Mouse (Mus musculus) neural tube, embryonic 15.5 days (tissue): ENCODE measurements around the gene Dag1. TPM values are rescaled to one million over a fixed set of nuclear protein-coding genes. Genes with fewer than 3 reads are reported as not detected.

ENCODE experiments used
- ATAC-seq: fragments of 200-750 bp; cut with Nextera tagmentation; 2 replicates; pipeline ENCODE4 v1.8.0; 2017; ENCODE audit warnings: mild to moderate bottlenecking, moderate TSS enrichment, moderate library complexity; ENCODE audit not compliant: low FRiP score
- H3K27ac ChIP-seq: fragments of 300-500 bp; sonication (generic); replicated peaks from 2 replicates; pipeline ENCODE4 v1.5.1; 2015; ENCODE audit warnings: mild to moderate bottlenecking, inconsistent platforms
- H3K27me3 ChIP-seq: fragments of 300-500 bp; sonication (generic); replicated peaks from 2 replicates; pipeline ENCODE4 v1.6.1; 2015; ENCODE audit warnings: inconsistent platforms
- H3K36me3 ChIP-seq: fragments of 300-500 bp; sonication (generic); 2 replicates; pipeline ENCODE4 v1.6.1; 2015; ENCODE audit warnings: inconsistent platforms
- H3K4me1 ChIP-seq: fragments of 300-500 bp; sonication (generic); 2 replicates; pipeline ENCODE4 v1.6.1; 2015; ENCODE audit warnings: inconsistent platforms
- H3K4me2 ChIP-seq: fragments of 300-500 bp; sonication (generic); 2 replicates; pipeline ENCODE4 v1.6.1; 2015; ENCODE audit warnings: inconsistent platforms, mild to moderate bottlenecking, moderate library complexity
- H3K4me3 ChIP-seq: fragments of 300-500 bp; sonication (generic); replicated peaks from 2 replicates; pipeline ENCODE4 v1.5.1; 2015; ENCODE audit warnings: mild to moderate bottlenecking, inconsistent platforms
- H3K9ac ChIP-seq: fragments of 300-500 bp; sonication (generic); replicated peaks from 2 replicates; pipeline ENCODE4 v1.6.1; 2015; ENCODE audit warnings: mild to moderate bottlenecking, inconsistent platforms
- H3K9me3 ChIP-seq: fragments of 300-500 bp; sonication (generic); replicated peaks from 2 replicates; pipeline ENCODE4 v1.6.1; 2016; ENCODE audit warnings: inconsistent platforms
- WGBS: fragments of 180-500 bp; shearing (Covaris S2); methylation state at CpG from one replicate; pipeline ENCODE4 v1.1.7; 2015; ENCODE audit warnings: mixed read lengths; 5-methylcytosine and 5-hydroxymethylcytosine counted together
- polyA plus RNA-seq: library from polyadenylated mRNA; unstranded; fragments of >200 nt; fragmentation: Nextera tagmentation; extraction: Ambion mirVana; gene quantifications from 2 replicates; pipeline ENCODE4 v1.2.1, GENCODE M21; 2015

Gene Dag1
- polyA plus RNA-seq, 1 experiment from 2014 or later = 64.0 TPM

GRCm38 (mm10) chr9:108219766-108220379 is 43.9 kb downstream of the Dag1 start:
- WGBS = 86% methylated on average over 12 of the region's 12 CpGs
- H3K4me1 ChIP-seq = peaks cover 14% of the 10 kb centered on the region; the same call in 1 of the 2 replicates
- H3K4me3 ChIP-seq = no peak overlapping the region
- H3K9me3 ChIP-seq = no peaks in the 10 kb centered on the region
- ATAC-seq = no peak
- H3K27me3 ChIP-seq = no peaks in the 10 kb centered on the region
- no peak overlapping the region for H3K27ac ChIP-seq
- peaks cover 20% of the 10 kb centered on the region for H3K36me3 ChIP-seq
- no peak overlapping the region for H3K9ac ChIP-seq
- H3K4me2 ChIP-seq = no peak overlapping the region

DNA sequence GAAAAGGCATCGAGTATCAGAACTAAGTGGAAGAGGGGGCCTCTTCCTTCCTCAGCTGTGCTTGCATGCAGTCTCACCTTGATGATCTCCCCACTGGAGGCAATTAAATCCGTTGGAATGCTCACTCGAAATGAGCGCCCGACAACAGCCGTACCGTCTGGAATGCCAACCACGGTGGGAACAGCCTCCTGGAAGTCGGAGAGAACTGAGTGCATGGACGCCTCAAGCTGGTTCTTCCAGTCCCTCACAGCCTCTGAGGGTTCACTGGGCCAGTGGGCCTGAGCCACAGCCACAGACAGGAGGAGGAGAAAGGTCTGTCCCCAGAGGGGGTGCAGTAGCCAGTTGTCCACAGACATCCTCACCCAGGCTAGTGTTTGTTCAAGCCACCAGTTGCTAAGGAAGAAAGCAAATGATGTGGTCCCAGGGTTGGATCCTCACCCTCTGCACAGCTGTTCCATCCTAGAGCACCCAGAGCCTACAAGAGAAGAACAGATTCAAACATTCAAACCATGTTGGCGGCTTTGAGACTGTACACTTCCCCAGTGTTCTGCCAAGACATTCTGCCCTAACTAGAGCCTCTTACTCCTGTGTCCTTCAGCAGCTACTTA is 45.7 kb downstream of the Dag1 start:
- WGBS = 70% methylated on average over 11 of the region's 11 CpGs
- ATAC-seq = no peak

DNA sequence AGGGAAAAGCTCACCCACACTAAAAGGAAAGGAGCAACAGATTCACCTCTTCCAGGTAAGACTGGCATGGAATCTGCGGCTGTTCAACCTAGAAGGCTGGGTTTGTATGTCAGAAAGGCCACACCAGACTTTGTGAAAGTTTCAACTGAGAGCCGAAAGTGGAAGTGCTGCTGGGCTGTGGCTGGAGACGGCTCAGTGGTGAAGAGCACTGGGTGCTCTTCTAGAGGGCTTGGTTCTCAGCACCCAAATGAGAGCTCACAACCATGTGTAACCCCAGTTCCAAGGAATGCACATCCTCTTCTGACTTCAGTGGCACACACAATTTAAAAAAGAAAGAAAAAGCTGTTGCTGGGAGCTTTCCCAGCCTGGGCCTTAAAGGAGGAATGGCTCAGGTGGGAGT is 46.4 kb downstream of the Dag1 start:
- 95% methylated on average over 3 of the region's 3 CpGs for WGBS
- Histone ChIP-seq H3K36me3 (peaks cover 20% of the 10 kb centered on the region), H3K9me3 (no peaks in the 10 kb centered on the region), H3K4me2 (no peak overlapping the region), H3K9ac (no peak overlapping the region), H3K27ac (no peak overlapping the region), H3K27me3 (no peaks in the 10 kb centered on the region), H3K4me3 (no peak overlapping the region), H3K4me1 (peaks cover 27% of the 10 kb centered on the region)
- ATAC-seq = no peak

More for the DNA sequence above, 45.7 kb downstream of the Dag1 start:
- Histone ChIP-seq H3K27me3 (no peaks in the 10 kb centered on the region), H3K4me3 (no peak overlapping the region), H3K9ac (no peak overlapping the region), H3K27ac (no peak overlapping the region), H3K4me1 (peaks cover 20% of the 10 kb centered on the region), H3K9me3 (no peaks in the 10 kb centered on the region), H3K4me2 (no peak overlapping the region), H3K36me3 (peaks cover 20% of the 10 kb centered on the region)

DNA sequence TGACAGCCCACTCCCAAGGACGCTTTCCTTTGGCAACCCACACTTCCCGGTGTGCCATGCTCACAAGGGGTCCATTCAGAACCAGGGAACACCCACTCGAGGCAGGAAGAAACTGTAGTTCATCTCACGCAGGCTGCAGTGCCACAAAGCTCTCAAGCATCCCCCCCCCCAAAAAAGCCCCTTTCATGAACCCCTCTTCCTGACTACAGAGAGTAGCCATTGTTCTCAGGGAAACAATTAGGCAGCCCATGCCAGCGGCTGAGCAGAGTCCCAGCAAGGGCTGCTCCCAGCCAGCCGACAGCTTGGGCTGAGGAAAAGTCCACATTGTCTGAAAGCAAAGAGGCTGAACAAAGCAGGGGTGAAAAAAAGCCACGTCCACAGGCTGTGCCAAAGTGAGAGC is 50.7 kb downstream of the Dag1 start:
- 0 out of 2 replicates have a peak overlapping the region, but pooled peaks have one; percentile 1 for H3K9ac ChIP-seq
- peak; percentile 45; the same call in 1 of the 2 replicates for ATAC-seq
- no peak overlapping the region for H3K4me3 ChIP-seq
- H3K27me3 ChIP-seq = no peaks in the 10 kb centered on the region
- no peak overlapping the region; the same call in 1 of the 2 replicates for H3K4me2 ChIP-seq
- H3K4me1 ChIP-seq = peaks cover 19% of the 10 kb centered on the region
- no peaks in the 10 kb centered on the region for H3K9me3 ChIP-seq
- WGBS = 11% methylated on average over 7 of the region's 7 CpGs
- peaks cover 37% of the 10 kb centered on the region for H3K36me3 ChIP-seq
- peak overlapping the region; percentile 70 for H3K27ac ChIP-seq

- H3K27ac ChIP-seq = peak overlapping the region; percentile 29
- no peak overlapping the region for H3K4me2 ChIP-seq
- H3K9me3 ChIP-seq = no peaks in the 10 kb centered on the region
- H3K4me3 ChIP-seq = no peak overlapping the region
- H3K27me3 ChIP-seq = no peaks in the 10 kb centered on the region
- 87% methylated on average over 2 of the region's 2 CpGs for WGBS
- H3K36me3 ChIP-seq = peaks cover 37% of the 10 kb centered on the region
- H3K4me1 ChIP-seq = peaks cover 19% of the 10 kb centered on the region
- no peak for ATAC-seq
- no peak overlapping the region for H3K9ac ChIP-seq
Measured at GRCm38 (mm10) chr9:108212426-108212825, 51.3 kb downstream of the Dag1 start.

DNA sequence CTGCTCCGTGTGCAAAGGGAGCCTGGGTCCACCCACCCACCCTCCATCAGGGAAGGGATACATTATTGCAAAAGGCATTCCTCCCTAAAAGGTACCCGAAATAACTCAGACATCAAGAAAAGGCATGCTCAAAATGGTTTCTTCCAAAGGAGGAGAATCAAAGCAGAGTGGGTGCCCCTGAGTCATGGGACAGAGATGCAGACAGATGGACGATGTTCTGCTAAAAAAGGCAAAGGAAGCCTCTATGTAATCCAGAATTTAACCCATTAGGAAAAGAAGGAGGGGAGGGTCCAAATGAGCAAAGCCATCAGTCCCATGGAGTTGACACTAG is 58.2 kb downstream of the Dag1 start:
- 78% methylated on average over 3 of the region's 3 CpGs for WGBS
- no peak for ATAC-seq
- Histone ChIP-seq H3K27ac (peak overlapping the region; percentile 72), H3K4me2 (no peak overlapping the region), H3K4me1 (peaks cover 27% of the 10 kb centered on the region), H3K4me3 (no peak overlapping the region), H3K36me3 (peaks cover 33% of the 10 kb centered on the region), H3K9ac (no peak overlapping the region), H3K9me3 (no peaks in the 10 kb centered on the region), H3K27me3 (no peaks in the 10 kb centered on the region)

DNA sequence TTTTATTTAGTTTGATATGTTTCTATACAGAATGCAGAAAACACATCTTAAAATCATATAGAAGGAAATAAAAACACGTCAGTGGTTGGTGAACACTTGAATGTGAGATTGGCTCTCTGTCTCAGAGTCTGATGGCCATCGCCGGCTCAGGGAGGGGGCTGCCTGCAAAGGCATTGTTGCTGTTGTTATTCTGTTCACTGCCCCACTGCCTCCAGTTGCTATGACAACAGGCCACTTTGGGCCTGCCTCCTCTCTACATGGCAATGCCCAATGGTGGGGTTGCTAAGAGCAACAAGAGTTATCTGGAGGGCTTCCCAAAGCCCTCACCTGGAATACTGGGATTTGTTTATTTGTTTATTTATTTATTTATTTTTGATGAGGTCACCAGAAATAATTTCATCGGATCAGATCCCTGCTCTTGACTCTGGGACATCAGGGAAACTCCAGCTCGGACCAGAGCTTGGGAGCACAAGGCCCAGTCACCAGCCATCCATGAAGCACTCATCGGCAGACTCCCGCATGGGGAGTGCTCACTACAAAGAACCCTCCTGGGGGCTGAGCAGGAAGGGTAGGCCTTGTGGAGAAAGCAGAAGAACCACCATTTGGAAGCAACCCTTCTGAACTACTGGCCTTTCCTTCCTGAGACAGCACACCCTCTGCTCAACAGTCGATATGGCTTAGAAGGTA is 58.7 kb downstream of the Dag1 start:
- 34% methylated on average over 8 of the region's 8 CpGs for WGBS
- H3K36me3 ChIP-seq = peaks cover 33% of the 10 kb centered on the region
- H3K4me2 ChIP-seq = no peak overlapping the region
- H3K4me3 ChIP-seq = no peak overlapping the region
- H3K4me1 ChIP-seq = peaks cover 30% of the 10 kb centered on the region
- peak overlapping the region; percentile 72 for H3K27ac ChIP-seq
- H3K27me3 ChIP-seq = no peaks in the 10 kb centered on the region
- H3K9me3 ChIP-seq = no peaks in the 10 kb centered on the region
- peak; percentile 51; the same call in 1 of the 2 replicates for ATAC-seq
- no peak overlapping the region for H3K9ac ChIP-seq

DNA sequence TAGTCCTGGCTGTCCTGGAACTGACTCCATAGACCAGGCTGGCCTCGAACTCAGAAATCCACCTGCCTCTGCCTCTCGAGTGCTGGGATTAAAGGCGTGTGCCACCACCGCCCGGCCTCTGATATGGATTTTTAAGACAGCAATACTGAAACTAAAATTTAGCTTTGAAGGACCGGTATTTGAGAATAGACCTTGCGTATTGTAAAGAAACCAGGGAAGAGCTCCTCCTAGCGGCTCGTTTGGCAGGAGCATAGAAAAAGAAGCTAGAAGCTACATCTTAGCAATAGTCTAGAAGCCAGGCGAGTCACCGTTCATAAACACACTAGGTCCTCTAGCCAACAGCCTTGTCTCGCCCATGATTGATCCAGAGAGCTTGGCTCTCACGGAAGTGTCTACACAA is 60.7 kb downstream of the Dag1 start:
- H3K9me3 ChIP-seq = no peaks in the 10 kb centered on the region
- peaks cover 14% of the 10 kb centered on the region for H3K36me3 ChIP-seq
- WGBS = 40% methylated on average over 13 of the region's 13 CpGs
- ATAC-seq = no peak
- H3K4me1 ChIP-seq = peaks cover 30% of the 10 kb centered on the region
- no peak overlapping the region for H3K4me3 ChIP-seq
- no peak overlapping the region for H3K4me2 ChIP-seq
- no peak overlapping the region for H3K27ac ChIP-seq
- H3K9ac ChIP-seq = no peak overlapping the region
- no peaks in the 10 kb centered on the region for H3K27me3 ChIP-seq

DNA sequence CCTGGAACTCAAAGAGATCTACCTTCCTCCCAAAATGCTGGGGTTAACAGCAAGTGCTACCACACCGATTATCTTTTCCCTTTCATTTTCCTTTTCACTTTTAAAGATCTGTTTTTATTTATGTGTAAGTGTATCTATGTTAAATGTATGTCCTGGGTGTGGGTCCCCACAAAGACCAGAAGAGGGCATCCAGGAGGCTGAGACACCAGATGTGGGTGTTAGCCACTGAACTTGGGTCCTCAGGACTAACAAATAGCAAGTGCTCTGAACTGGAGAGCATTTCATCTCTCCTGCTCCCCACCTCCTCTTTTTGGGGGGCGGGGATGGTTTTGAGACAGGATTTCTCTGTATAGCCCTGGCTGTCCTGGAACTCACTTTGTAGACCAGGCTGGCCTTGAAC is 61.6 kb downstream of the Dag1 start:
- H3K9ac ChIP-seq = no peak overlapping the region
- 92% methylated on average over 2 of the region's 2 CpGs for WGBS
- H3K4me3 ChIP-seq = no peak overlapping the region
- H3K27me3 ChIP-seq = no peaks in the 10 kb centered on the region
- peaks cover 33% of the 10 kb centered on the region for H3K4me1 ChIP-seq
- ATAC-seq = no peak
- H3K9me3 ChIP-seq = no peaks in the 10 kb centered on the region
- peaks cover 5% of the 10 kb centered on the region for H3K36me3 ChIP-seq
- H3K27ac ChIP-seq = no peak overlapping the region
- no peak overlapping the region for H3K4me2 ChIP-seq

DNA sequence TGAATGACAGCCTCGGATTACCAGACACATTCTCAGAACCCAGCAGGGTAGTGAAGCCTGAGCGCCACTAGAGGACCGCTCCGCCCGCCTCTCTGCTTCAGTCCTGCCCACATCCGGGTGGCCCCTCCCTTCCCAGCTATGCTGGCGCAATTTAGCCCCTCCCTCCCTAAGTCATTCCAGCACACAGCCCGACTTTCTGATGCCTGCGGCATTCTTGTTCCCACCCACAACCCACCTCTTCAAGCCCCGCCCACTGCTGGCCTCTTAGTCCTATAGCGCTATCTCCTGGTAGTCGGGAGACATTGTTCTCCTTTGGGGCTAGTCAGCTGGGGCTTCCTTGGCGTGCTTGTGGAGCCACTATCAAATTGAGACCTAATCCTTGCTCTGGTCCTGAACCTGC is 62.6 kb downstream of the Dag1 start:
- peaks cover 38% of the 10 kb centered on the region for H3K4me1 ChIP-seq
- no peaks in the 10 kb centered on the region for H3K27me3 ChIP-seq
- no peaks in the 10 kb centered on the region for H3K9me3 ChIP-seq
- peak overlapping the region; percentile 54 for H3K4me2 ChIP-seq
- H3K9ac ChIP-seq = 0 out of 2 replicates have a peak overlapping the region, but pooled peaks have one; percentile 24
- under 1% methylated on average over 13 of the region's 13 CpGs for WGBS
- ATAC-seq = peak; percentile 88
- H3K27ac ChIP-seq = peak overlapping the region; percentile 18; the same call in 1 of the 2 replicates
- peak overlapping the region; percentile 26 for H3K4me3 ChIP-seq
- H3K36me3 ChIP-seq = no peaks in the 10 kb centered on the region

DNA sequence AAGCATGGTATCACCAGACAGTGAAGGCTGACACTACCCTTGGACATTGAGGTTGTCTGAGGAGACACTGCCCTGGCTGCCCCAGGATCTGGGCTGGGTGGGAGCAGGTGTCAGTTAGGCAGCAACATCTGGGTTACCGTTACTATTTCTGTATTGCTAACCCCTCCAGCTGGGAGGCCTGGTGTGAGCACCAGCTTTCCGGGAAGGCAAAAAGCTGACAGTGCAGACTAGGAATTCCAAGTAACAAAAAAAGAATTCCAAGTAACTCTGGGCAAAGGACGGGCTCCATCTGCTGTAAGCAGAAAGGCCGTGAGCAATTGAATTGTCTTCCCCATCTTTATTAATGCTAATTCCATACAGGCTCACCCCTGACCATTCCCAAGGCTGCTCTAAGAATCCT is 65.1 kb downstream of the Dag1 start:
- no peak overlapping the region for H3K4me3 ChIP-seq
- H3K9me3 ChIP-seq = no peaks in the 10 kb centered on the region
- 50% methylated on average over 4 of the region's 4 CpGs for WGBS
- no peaks in the 10 kb centered on the region for H3K27me3 ChIP-seq
- ATAC-seq = no peak
- H3K27ac ChIP-seq = no peak overlapping the region
- peaks cover 20% of the 10 kb centered on the region for H3K4me1 ChIP-seq
- no peak overlapping the region for H3K4me2 ChIP-seq
- H3K9ac ChIP-seq = no peak overlapping the region
- no peaks in the 10 kb centered on the region for H3K36me3 ChIP-seq
